Mouse (Mus musculus) effector memory CD4-positive, alpha-beta T cell, adult 5 months (primary cell): ENCODE results near the gene Slc36a3. TPM values are rescaled to one million over a fixed set of nuclear protein-coding genes. Genes with fewer than 3 reads are reported as not detected.

Source experiments
- polyA plus RNA-seq: library from polyadenylated mRNA; unstranded; fragments of 100-300 nt; shearing (Covaris generic); gene quantifications from one replicate; pipeline ENCODE4 v1.2.1, GENCODE M21; 2017

Gene Slc36a3
- not detected for polyA plus RNA-seq

GRCm38 (mm10) chr11:55151608-55152007 is at the start of gene Slc36a3:
Gene Slc36a3, minus strand, starts transcription at chr11:55151708.

GRCm38 (mm10) chr11:55184733-55185291 is 33.3 kb upstream of the Slc36a3 start, which contains the start of gene Slc36a2:
Gene Slc36a2, minus strand, starts transcription at chr11:55185077.

GRCm38 (mm10) chr11:55097463-55098188 is 53.9 kb downstream of the Slc36a3 start, which contains the start of gene Gm2a:
Gene Gm2a, plus strand, starts transcription at chr11:55098115.

GRCm38 (mm10) chr11:55077331-55078231 is 73.9 kb downstream of the Slc36a3 start, which contains the start of gene Ccdc69:
Gene Ccdc69, minus strand, starts transcription at chr11:55078131.

Other genes starting within 250 kb of the Slc36a3 start
- 1.3 TPM for gene Gpx3, start 249.3 kb downstream of the Slc36a3 start, polyA plus RNA-seq
- 203 TPM for gene Tnip1, start 188.8 kb downstream of the Slc36a3 start, polyA plus RNA-seq
- 480 TPM for gene Anxa6, start 118.3 kb downstream of the Slc36a3 start, polyA plus RNA-seq
- 32.8 TPM for gene Ccdc69, start 73.6 kb downstream of the Slc36a3 start, polyA plus RNA-seq
- gene Gm2a, start 53.6 kb downstream of the Slc36a3 start, polyA plus RNA-seq: 43.9 TPM
- gene Slc36a2, start 33.4 kb upstream of the Slc36a3 start, polyA plus RNA-seq: not detected
- gene Slc36a1, start 52.6 kb upstream of the Slc36a3 start, polyA plus RNA-seq: 2.3 TPM
- gene Fat2, start 184.9 kb upstream of the Slc36a3 start, polyA plus RNA-seq: not detected